Mouse (Mus musculus): ENCODE measurements around the gene Prkar1b. TPM values are rescaled to one million over a fixed set of nuclear protein-coding genes. Genes with fewer than 3 reads are reported as not detected.

Prkar1b gene
- total and polyA plus RNA-seq, 2 experiments = 0.22 to 0.37 TPM

DNA sequence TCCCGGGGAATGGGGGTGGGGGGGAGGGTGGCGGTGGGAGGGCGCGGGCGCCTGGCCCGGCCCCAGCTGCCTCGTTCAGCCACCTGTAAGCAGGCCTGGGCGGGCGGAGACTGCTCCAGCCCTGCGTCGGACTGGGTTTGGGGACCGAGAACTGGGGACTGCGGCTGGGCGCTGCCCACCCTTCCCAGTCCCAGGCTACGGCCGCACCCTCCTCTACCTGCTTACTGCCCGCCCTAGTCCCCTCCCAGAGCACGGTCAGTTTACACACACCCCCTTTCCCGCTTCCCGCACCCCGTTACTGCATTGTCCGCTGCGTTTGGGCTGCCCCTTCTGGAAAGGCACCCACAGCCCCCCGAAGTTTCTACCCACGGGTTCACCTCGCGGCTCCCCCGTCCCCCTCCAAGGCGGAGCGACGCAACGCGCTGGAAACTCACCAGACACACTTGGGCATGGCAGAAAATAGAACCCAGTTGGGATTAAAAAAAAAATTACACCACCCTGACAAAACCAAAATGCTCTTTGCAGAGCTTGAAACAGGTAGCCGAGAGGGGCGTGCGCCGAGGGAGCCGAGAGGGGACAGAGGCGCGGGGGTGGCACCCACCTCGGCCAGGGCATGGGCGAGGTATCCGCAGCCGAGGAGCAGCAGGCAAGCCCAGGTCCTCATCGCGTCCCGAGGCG, 155.6 kb downstream of the Prkar1b start:
- Histone ChIP-seq H3K4me3 (ENCODE audit: insufficient read depth, low read depth, low read length) (peak overlapping the region; percentile 83), H3K9ac (ENCODE audit: low read depth, low read length) (peak overlapping the region; percentile 82), H3K4me1 (ENCODE audit: control insufficient read depth, insufficient read depth, low read length) (peaks cover 21% of the 10 kb centered on the region), H3K79me2 (ENCODE audit: control insufficient read depth, insufficient read depth, low read length) (no peaks in the 10 kb centered on the region; the same call in 1 of the 2 replicates), H3K36me3 (ENCODE audit: control insufficient read depth, insufficient read depth, low read length) (no peaks in the 10 kb centered on the region), H3K27me3 (ENCODE audit: control insufficient read depth, insufficient read depth, low read length) (no peaks in the 10 kb centered on the region), H3K27ac (replicated peaks; ENCODE audit: insufficient read depth, low read depth, low read length) (peak overlapping the region; percentile 67)
- DNase-seq (ENCODE audit: extremely low read depth, low read depth, low spot score) = peak; percentile 15
- TF ChIP-seq POLR2A (IDR thresholded peaks at IDR 0.05; ENCODE audit: extremely low read depth, insufficient read depth, low read length) (no peak), CTCF (IDR thresholded peaks at IDR 0.05; ENCODE audit: low read depth, low read length) (no peak)
- WGBS = under 1% methylated on average over 47 of the region's 48 CpGs

DNA sequence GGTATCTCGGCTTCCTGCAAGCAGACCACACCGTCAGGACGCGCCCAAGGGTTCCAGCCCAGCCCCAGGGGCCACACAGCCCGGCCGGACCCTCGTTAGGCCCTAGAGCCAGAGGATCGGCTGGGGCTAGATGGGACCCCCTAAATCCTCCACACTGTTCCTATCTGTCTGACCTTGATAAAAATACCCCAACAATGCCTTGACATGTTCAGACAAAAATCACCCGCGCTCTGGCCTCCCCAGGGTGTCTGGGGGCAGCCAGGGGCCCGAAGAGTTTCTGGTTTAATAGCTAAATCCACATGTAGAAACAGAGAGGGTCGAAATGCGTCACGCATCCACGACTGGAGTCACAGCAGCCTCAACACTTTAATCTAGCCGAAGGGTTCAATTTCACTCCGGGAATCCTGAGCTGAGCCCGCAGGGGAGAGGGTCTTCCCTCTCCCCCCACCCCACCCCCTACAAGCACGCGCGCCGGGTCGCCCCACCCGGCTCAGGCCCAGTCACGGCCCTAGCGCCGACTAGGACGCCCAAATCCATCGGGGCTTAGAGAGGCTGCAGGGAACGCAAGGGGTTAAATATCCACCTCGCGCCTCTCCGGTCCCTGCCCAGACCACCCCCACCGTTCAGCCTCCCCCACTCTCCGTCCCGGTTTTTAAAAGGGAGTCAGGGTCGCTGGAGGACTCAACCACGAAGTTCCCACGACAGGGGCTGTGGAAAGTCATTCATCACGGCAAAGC, 156.3 kb downstream of the Prkar1b start:
- 3% methylated on average over 40 of the region's 40 CpGs for WGBS
- TF ChIP-seq CTCF (IDR thresholded peaks at IDR 0.05; ENCODE audit: low read depth, low read length) = no peak
- no peak for TF ChIP-seq POLR2A (IDR thresholded peaks at IDR 0.05; ENCODE audit: extremely low read depth, insufficient read depth, low read length)
- H3K36me3 ChIP-seq (ENCODE audit: control insufficient read depth, insufficient read depth, low read length) = no peaks in the 10 kb centered on the region
- H3K27me3 ChIP-seq (ENCODE audit: control insufficient read depth, insufficient read depth, low read length) = no peaks in the 10 kb centered on the region
- peak overlapping the region; percentile 83; the same call in 1 of the 2 replicates for H3K4me3 ChIP-seq (ENCODE audit: insufficient read depth, low read depth, low read length)
- H3K27ac ChIP-seq (replicated peaks; ENCODE audit: insufficient read depth, low read depth, low read length) = no peak overlapping the region
- H3K79me2 ChIP-seq (ENCODE audit: control insufficient read depth, insufficient read depth, low read length) = peaks cover 3% of the 10 kb centered on the region; the same call in 1 of the 2 replicates
- peak overlapping the region; percentile 55 for H3K9ac ChIP-seq (ENCODE audit: low read depth, low read length)
- peaks cover 21% of the 10 kb centered on the region for H3K4me1 ChIP-seq (ENCODE audit: control insufficient read depth, insufficient read depth, low read length)
- no peak for DNase-seq (ENCODE audit: extremely low read depth, low read depth, low spot score)

GRCm38 (mm10) chr5:138992611-138993370, 157.0 kb downstream of the Prkar1b start:
- H3K4me3 ChIP-seq (ENCODE audit: insufficient read depth, low read depth, low read length) = peak overlapping the region; percentile 83; the same call in 1 of the 2 replicates
- WGBS = 22% methylated on average over 59 of the region's 59 CpGs
- no peak overlapping the region for H3K27ac ChIP-seq (replicated peaks; ENCODE audit: insufficient read depth, low read depth, low read length)
- H3K27me3 ChIP-seq (ENCODE audit: control insufficient read depth, insufficient read depth, low read length) = no peaks in the 10 kb centered on the region
- DNase-seq (ENCODE audit: extremely low read depth, low read depth, low spot score) = peak; percentile 27
- H3K79me2 ChIP-seq (ENCODE audit: control insufficient read depth, insufficient read depth, low read length) = peaks cover 3% of the 10 kb centered on the region; the same call in 1 of the 2 replicates
- H3K4me1 ChIP-seq (ENCODE audit: control insufficient read depth, insufficient read depth, low read length) = peaks cover 14% of the 10 kb centered on the region
- TF ChIP-seq POLR2A (IDR thresholded peaks at IDR 0.05; ENCODE audit: extremely low read depth, insufficient read depth, low read length) (no peak), CTCF (IDR thresholded peaks at IDR 0.05; ENCODE audit: low read depth, low read length) (no peak)
- peak overlapping the region; percentile 55 for H3K9ac ChIP-seq (ENCODE audit: low read depth, low read length)
- no peaks in the 10 kb centered on the region for H3K36me3 ChIP-seq (ENCODE audit: control insufficient read depth, insufficient read depth, low read length)

- Histone ChIP-seq H3K9ac (ENCODE audit: low read depth, low read length) (no peak overlapping the region), H3K79me2 (ENCODE audit: control insufficient read depth, insufficient read depth, low read length) (peaks cover 3% of the 10 kb centered on the region; the same call in 1 of the 2 replicates), H3K4me1 (ENCODE audit: control insufficient read depth, insufficient read depth, low read length) (peaks cover 14% of the 10 kb centered on the region), H3K27ac (replicated peaks; ENCODE audit: insufficient read depth, low read depth, low read length) (no peak overlapping the region), H3K36me3 (ENCODE audit: control insufficient read depth, insufficient read depth, low read length) (peaks cover 1% of the 10 kb centered on the region; the same call in 1 of the 2 replicates), H3K4me3 (ENCODE audit: insufficient read depth, low read depth, low read length) (no peak overlapping the region), H3K27me3 (ENCODE audit: control insufficient read depth, insufficient read depth, low read length) (no peaks in the 10 kb centered on the region)
- TF ChIP-seq CTCF (IDR thresholded peaks at IDR 0.05; ENCODE audit: low read depth, low read length) (no peak), POLR2A (IDR thresholded peaks at IDR 0.05; ENCODE audit: extremely low read depth, insufficient read depth, low read length) (no peak)
- 90% methylated on average over 4 of the region's 4 CpGs for WGBS
- no peak for DNase-seq (ENCODE audit: extremely low read depth, low read depth, low spot score)
These were observed 158.1 kb downstream of the Prkar1b start for GRCm38 (mm10) chr5:138991734-138992133.

- no peak for TF ChIP-seq CTCF (IDR thresholded peaks at IDR 0.05; ENCODE audit: low read depth, low read length)
- no peak for TF ChIP-seq POLR2A (IDR thresholded peaks at IDR 0.05; ENCODE audit: extremely low read depth, insufficient read depth, low read length)
- no peaks in the 10 kb centered on the region for H3K27me3 ChIP-seq (ENCODE audit: control insufficient read depth, insufficient read depth, low read length)
These were observed 159.0 kb downstream of the Prkar1b start for GRCm38 (mm10) chr5:138990659-138991380.

More at GRCm38 (mm10) chr5:138990659-138991380, 159.0 kb downstream of the Prkar1b start:
- peaks cover 1% of the 10 kb centered on the region; the same call in 1 of the 2 replicates for H3K36me3 ChIP-seq (ENCODE audit: control insufficient read depth, insufficient read depth, low read length)
- H3K4me1 ChIP-seq (ENCODE audit: control insufficient read depth, insufficient read depth, low read length) = peaks cover 12% of the 10 kb centered on the region
- peak; percentile 70 for DNase-seq (ENCODE audit: extremely low read depth, low read depth, low spot score)
- no peak overlapping the region for H3K27ac ChIP-seq (replicated peaks; ENCODE audit: insufficient read depth, low read depth, low read length)
- no peak overlapping the region for H3K4me3 ChIP-seq (ENCODE audit: insufficient read depth, low read depth, low read length)
- WGBS = 28% methylated on average over 7 of the region's 7 CpGs
- H3K79me2 ChIP-seq (ENCODE audit: control insufficient read depth, insufficient read depth, low read length) = peaks cover 3% of the 10 kb centered on the region; the same call in 1 of the 2 replicates
- no peak overlapping the region for H3K9ac ChIP-seq (ENCODE audit: low read depth, low read length)

Measured in liver, adult 2 months (tissue).